Mouse (Mus musculus) retina, embryonic 14.5 days (tissue): ENCODE measurements at regions not wholly inside any gene's neighbourhood (a gene's known extent, or its start where the extent isn't known, plus 50 kb on each side); places are given as distances from the start of the nearest gene placed in this dataset.
A peak's percentile ranks its signal among the peaks of the same experiment; 100 is the strongest.

Experiments
- DNase-seq: peaks from one replicate; pipeline ENCODE4 v3.0.0-alpha.2; 2015; ENCODE audit warnings: low spot score

DNA sequence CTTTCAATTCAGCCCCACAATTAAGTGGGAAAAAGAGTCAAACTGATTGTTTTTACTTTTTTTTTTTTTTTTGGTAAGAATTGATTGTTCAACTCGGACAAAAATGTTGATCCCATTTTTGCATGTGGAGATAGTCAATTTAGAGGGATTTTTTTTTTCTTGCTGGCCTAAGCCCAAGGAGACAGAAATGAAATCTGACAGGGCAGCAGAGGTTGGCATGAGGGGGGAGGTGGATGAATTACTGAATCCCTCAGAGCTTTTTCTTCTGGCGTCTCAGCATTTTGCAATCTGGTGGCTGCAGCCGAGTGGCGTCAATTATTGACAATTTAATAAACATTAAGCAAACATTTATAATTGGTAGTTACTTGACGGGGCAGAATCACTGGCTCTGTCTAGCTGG, 356.6 kb downstream of the Cd83 start:
- peak; percentile 71 for DNase-seq

DNA sequence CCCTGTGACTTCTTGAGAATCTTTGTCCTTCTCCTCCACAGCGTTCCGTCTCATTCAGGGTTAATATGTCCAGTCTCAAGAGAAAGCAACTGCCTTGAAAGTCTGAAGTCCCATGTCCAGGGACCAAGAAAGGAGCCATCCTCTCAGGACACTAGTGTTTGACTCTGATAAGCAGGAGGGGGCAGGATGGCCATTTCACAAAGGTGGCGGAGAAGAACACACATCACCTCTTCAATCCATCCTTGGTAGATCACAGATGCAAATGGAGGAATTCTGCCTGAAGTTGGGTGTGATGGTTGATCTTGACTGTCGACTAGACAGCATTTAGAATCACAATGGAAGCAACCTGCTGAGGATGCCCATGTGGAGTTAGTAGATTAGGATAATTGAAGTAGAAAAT, 360.9 kb downstream of the Cd83 start:
- no peak for DNase-seq

DNA sequence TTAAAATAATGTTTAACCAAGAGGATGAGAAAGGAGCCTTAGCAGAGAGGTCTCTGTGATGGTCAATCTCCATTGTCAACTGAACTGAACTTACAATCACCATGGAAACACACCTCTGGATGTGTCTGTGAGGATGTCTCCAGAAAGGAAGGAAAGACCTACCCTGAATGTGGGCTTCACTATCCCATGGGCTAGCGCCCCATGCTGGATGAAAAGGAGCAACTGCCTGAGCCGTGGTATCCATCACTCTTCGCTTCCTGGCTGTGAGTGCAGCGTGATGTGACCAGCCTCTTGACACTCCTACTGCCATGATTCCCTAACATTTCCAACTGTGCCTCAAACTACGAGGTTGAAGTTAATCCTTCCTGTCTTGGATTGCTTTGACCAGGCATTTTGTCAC, 363.3 kb downstream of the Cd83 start:
- DNase-seq = no peak

DNA sequence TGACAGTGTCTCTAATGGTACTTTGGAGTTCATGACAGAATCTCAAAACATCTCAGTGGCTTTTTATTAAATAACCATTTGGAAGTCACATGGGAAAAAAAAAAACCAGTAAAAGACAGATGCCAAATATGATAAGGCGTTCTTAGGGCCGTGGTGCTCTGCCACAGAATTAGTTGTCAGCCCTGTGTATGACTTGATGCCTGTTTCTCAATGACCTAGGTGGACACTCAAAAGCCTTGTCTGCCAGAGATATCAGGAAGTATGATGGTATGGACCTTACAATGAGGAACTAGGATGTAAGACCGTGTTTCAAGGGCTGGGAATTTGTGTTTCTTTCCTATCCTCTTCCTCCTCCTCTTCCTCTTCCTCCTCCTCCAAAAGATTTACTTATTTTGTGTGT, 364.9 kb downstream of the Cd83 start:
- no peak for DNase-seq

DNA sequence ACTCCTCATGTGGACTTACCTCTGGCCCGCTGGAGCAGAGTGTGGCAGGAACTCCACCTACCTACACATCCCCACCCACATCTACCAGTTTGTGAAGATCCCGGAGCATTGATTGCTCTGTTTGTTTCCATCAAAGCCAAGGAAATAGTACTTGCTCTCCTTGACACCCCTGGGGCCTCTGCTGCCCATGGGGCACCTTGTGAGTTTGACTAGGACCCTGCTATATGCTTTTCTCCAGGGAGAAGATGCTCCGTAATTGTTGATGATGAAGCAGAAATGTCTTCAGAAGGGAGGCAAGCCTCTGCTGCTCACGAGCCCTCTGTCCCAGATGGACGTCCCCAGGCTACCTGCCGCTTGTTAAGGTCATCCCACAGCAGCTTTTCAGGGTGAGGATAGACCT, 367.0 kb downstream of the Cd83 start:
- DNase-seq = no peak

DNA sequence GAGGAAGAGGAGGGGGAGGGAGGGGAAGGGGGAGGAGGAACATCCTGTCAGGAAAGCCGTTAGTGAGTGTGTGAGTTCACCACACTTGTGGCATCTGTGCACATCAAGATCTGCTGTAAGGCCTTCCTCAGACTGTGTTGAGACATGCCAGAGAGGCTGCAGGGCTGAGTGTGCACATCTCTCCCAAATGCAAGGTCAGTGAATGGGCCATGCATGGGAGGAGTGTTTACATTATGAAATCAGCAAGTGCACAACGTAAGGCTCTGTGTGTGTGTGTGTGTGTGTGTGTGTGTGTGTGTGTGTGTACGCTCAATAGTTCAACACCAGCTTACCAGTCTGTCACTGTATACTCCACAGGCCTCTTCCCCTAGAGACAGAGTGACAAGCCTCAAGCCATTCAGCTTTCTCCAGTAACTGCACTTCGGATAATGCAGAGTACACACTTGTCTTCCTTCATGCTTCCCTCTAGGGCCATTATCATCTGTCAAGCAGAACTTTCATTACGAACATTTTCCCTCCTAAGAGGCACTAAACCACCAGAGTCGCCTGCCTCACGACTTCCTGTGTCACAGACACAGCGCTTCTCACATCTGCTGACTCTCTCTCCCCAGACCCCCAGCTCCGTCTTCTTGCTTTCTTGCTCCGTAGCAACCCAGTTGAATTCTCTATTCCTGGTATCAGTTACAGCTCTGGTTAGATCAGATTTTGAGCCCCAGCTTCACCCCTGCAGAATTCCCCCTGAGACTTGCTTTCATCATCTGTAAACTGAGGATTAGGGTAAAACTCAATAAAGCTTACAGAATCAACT, 368.4 kb downstream of the Cd83 start:
- DNase-seq = no peak

DNA sequence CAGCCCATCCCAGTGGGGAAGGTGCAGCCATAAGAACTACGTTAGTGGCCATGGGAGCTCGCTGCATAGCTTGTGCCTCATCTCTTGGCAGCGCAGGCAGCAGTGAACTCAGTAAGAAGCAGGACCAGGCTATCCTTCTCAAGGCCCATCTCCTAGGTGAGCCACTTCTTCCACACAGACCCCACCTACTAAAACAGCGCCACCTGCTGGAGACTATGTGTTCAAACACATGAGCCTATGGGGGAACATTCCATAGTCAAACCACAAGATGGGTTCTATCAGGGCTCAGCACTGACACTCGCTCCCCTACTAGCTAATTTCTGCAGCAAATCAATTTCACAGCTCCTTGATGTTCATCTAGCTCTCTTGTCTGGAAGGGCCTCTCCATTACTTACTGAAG, 369.2 kb downstream of the Cd83 start:
- DNase-seq = no peak

DNA sequence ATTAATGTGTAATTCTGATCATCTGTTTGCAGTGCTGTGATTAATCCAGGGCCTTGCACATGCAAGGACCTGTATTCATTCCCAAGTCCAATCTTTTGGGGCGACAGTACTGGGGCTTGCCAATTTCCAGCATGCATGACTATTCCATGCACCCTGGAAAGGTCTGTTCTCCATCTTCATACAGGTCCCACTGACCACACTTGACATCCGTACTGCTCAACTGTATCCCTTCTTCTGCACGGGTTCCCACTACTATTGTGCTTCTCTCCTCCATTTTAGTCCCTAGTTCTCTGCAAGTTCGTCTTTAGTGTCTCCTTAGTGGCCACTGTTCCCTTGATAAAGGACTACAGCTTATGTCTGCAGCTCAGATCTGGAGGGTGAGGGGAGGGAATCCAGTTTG, 371.4 kb downstream of the Cd83 start:
- DNase-seq = no peak

DNA sequence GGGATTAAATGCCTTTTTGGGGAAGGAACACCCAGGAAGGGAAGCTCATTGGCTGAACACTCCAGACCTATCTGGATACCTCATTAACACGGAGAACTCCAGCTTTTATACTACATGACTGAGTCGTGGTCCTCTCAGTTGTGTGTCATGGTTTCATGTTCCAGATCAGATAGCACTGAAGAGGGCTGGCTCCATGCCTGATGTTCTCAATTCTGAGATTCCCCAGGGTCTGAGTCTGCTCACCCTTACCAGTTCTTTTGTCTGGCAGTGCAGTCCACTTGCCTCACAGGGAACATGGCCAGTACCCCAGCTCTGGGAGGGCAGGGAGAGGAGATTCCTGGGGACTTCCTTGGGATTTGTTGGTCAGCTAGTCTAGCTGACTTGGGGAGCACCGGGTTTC, 372.0 kb downstream of the Cd83 start:
- no peak for DNase-seq

DNA sequence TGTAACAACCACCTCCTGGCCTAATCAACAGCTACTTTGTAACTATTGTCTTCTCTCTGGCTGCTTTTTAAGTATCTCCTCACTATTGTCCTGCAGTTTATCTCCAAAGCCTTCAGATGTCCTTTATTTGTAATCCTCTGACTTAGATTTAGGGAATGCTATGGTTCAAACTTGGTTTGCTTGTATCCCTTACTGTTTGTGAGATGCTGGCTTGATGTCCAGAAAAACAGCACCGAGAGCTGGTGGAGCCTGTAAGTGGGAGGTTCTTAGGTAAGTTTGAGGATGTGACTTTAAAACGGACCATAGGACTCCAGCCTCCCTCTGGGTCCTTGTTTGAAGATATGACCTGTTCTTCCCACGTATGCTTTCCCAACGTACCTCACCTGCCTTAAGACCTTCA, 372.7 kb downstream of the Cd83 start:
- DNase-seq = no peak

DNA sequence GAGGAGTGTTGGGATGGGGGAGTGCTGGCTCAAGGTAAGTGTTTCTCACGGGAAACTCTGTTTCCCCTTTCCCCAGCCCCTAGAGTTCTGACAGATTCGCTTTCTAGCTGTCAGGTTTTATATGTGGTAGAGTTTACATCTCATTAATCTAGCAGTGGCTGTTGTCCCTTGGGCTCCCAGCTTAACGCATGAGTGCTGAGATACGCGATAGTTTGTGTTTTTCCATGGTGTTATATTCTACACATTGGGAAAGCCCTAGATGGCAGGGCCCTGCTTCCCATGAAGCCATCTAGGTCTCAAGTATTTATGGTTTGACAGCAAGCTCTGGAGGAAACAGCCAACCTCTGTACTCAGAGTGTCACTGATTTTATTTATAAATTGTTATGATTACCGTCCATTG, 373.8 kb downstream of the Cd83 start:
- no peak for DNase-seq

DNA sequence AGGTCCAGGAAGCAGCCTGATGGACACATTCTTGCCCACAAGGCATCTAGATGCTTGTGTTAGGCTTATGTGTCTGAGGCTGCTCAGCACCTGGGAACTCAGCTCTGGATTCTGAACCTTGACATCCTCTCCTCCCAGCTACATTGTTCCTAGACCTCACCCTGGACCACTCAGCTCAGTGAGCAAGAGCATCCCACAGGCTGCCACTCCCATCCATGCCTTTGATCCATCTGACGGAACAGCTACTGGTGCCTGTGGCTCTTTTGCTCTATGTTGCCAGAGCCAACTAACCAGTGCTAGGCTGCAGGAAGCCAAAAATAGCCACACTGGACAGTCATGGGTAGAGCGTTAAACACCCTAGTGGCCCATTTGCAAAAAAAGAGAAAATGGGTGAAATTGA, 374.8 kb downstream of the Cd83 start:
- no peak for DNase-seq

DNA sequence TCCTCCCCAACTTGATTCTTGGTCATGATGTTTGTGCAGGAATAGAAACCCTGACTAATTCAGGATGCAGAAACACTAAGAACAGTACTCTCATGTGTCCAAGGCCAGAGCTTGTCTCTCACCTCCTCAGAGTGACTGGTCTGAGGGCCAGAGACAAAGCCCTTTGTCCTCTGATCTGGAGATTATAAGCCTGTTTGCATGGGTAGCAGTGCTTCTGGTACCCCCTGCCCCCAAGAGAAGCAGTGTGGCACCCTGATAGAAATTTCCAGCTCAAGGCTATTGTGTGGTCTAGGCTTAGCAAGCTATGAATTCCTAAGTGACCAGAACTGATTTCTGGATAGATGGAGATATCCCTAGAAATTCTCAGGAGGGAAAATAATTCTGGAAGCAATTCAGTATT, 380.2 kb downstream of the Cd83 start:
- no peak for DNase-seq

DNA sequence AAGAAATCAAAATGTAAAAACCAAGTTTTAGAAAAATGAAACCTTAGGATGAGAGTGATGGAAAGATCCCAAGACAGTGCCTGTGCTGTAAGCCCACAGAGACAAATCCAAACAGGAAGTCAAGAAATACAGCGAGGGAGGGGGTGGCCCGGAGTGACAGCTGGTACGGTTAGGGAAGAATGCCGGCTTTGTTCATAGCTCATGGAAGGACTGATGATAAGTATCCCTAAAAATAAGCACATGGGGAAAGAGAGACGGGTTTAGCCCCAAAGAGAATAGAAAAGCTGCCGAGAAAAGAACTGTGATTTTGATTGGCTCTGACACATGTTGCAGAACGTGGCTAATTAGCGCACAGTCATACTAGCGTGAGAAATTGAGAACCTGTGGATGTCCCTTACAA, 382.6 kb downstream of the Cd83 start:
- peak; percentile 59 for DNase-seq

DNA sequence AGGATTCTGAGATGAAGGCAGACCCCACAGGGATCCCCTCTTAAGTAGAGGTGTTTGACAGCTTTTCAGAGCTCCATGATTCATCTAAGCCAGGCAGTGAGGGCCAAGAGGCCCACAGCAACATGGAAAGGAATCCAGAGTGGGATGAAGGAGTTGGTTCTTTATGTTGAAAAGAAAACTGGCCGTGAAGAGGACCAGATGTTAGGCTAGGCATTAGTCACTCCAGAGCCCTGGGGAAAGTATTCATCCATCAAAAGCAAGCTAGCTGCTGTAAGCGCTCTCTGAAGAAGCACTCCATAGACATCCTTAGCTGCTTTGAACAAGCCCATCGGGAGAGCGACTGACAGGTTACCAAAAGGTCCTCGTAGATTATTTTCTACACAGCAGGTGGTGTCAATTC, 383.6 kb downstream of the Cd83 start:
- no peak for DNase-seq

DNA sequence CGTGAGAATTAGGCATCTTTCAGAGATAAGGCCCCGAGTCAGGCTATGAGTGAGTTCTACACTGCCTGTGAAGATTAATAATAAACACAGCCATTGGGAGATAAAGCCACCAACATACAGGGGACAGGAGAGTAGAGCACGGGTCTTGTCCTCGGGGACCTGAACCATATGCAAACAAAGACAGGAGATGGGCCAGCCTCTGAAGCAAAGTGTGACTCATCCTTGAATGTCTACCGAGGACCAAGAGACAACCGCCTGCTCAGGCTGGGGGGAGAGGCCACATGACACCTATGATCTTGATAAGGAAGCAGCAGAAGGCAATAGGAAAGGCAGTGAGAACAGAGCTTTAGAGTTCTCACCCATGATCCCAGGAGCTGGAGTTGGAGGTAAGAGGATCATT, 387.1 kb downstream of the Cd83 start:
- no peak for DNase-seq

DNA sequence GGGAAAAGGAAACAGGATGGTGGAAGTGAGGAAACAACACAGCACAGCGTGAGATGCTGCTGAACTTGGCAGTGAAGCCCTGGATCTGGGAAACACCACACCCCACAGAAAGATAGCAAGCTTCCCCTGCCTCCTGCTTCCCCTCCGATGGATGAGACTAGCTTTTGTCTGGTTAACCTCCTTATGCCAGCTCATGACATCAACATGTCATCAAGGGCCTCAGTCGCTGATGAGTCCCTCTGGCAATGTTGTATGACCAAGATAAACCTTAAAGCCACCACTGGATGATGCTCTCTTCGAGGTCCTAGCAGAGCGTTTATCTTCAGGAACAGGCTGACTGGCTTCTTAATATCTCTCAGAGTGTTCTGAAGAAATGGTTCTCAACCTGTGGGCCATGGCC, 388.1 kb downstream of the Cd83 start:
- no peak for DNase-seq

DNA sequence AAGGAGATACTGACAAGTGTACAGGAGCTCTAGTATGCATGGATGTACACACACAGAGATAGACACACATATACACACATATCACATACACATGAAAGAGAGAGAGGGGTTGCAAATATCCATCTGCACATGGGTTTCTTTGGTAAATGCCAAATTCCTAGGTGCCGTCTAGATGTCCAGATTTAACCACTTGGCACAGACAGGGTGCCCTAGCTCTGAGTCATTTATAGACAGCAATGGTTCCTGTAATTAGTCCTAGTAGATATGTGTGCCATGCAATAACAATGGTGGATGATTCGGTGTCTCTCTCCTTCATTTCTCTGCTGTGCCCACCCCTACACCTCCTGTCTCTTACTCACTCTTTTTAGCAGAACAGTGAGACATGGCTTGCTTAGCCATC, 389.7 kb downstream of the Cd83 start:
- DNase-seq = no peak

DNA sequence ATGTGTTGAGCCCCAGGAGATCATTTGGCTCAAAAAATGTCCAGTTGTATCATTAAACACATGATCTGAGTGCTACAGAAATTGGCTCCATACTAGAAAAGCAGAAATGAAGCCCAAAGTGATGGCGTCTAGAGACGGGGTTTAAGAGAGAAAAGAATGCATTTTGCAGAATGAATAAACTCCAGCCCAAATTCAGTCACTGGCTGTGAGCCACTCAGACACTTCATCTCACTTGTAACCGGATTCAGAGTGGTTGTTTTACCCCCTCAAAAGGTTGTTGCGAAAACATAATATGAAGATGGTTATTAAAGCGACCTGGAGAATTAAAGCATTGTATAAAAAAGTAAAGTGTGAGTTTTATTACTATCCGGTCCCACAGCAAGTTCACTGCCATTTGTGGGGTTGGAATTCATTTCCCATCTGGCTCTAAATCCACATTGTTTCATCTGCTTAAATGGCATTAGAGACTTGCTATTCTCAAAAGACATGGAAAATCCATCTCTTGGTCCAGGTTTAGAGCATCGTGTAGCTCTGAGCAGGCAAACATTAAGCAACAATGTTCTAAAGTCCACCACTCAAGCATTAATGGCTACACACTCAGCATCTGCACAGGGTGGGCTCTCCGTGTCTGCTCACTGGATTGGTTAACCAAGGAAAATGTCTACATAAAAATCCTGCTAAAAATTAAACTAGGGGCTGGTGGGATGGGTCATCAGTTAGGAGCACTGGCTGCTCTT, 390.9 kb downstream of the Cd83 start:
- DNase-seq = no peak

DNA sequence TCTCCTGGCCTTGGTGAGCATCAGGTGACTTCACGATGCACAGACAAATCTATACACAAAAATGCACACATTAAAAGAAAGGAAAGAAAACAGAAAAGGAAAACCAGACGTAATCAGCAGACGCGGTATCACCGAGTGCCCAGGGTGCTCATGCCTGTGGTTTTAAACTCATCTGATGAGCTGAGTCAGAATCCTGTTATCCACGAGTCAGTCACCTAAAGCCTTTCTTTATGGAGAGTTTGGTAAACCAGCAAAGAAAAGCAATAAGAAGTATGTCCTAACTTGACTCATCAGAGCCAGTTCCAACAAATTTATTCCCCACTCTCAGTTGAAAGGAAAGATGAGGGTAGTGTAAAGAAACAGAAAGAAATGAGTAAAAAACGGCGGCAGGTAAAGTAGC, 391.5 kb downstream of the Cd83 start:
- DNase-seq = no peak

DNA sequence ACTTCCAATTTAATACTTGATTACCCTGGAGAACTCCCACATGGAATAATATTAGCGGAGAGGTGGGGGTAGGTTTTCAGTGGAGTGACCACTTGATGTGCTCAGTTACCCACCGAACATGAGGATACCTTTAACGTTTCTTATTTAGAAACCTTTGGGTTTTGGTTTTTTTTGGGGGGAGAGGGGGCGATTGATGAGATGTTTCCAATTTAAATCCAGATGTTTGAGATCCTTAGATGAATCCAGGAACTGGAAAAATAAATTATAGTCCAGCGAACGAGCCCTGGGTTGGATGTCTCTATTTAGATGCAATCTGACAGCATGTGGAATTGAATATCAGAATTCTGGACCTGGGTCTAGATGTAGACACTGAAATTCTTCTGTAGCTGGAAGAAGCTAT, 393.4 kb downstream of the Cd83 start:
- DNase-seq = no peak

DNA sequence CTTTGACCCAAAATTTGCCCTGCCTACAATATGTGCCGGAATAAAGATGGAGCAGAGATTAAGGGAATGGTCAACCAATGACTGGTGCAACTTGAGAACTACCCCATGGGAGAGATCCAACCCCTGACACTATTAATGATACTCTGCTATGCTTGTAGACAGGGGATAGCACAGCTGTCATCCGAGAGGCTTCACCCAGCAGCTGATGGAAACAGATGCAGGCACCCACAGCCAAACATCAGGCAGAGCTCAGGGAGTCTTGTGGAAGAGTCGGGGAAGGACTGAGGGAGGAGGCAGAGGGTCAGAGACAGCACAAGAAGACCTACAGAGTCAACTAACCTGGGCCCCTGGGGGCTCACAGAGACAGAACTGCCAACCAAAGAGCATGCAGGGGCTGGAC, 395.8 kb downstream of the Cd83 start:
- DNase-seq = no peak

DNA sequence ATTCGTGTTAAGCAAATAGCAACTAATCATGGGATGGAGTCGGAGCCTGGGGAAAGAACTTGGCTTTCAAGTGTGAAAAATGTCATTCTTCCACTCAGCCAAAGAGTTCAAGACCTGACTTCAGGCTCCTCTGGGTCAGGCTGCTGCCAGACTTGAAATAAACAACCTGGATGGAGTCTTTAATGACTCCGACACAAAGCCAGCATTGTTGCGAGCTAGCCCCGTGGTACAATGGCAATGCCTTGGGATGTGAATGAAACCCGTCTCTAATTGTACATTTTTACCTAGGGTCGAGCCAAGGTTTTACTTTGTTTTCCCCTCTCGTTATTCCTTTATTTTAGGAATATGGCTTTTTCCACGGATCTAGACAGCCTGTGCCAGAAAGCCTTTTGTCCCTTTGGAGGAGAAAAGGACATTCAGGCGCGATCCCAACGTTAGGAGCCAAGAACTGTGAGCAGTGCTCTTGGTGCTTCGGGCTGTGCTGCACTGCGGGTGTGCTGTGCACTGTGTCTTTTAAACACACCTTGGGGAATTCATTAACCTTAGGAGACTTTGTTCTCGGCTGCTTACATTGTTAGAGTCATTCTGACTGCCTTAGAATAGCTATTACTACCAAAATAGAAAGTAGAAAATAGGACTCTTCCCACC, 398.1 kb downstream of the Cd83 start:
- no peak for DNase-seq
